Mouse (Mus musculus) frontal cortex, postnatal 10 days (tissue): ENCODE data around the gene Vps13d.

Experiments
- DNase-seq, 2 experiments: peaks; one replicate each; pipeline ENCODE4 v3.0.0; 2022; ENCODE audit warnings: low spot score in 2 of 2, mixed read lengths in 1 of 2

The Vps13d gene

GRCm38 (mm10) chr4:145037006-145037405 is 157.8 kb downstream of the Vps13d start:
- DNase-seq: no peak

- no peak for DNase-seq
Observed at GRCm38 (mm10) chr4:145035450-145035849, 159.4 kb downstream of the Vps13d start.

GRCm38 (mm10) chr4:145034506-145035243 is 160.1 kb downstream of the Vps13d start:
- DNase-seq: no peak

GRCm38 (mm10) chr4:145033392-145033791 is 161.4 kb downstream of the Vps13d start:
- DNase-seq: no peak

- DNase-seq: no peak
Observed at GRCm38 (mm10) chr4:145032637-145033036, 162.2 kb downstream of the Vps13d start.

- DNase-seq: no peak
Observed at GRCm38 (mm10) chr4:145031510-145031909, 163.3 kb downstream of the Vps13d start.

GRCm38 (mm10) chr4:145026449-145026851 is 168.4 kb downstream of the Vps13d start:
- DNase-seq: no peak

- DNase-seq: peak in 1 of 2 experiments; percentile 25
Observed at GRCm38 (mm10) chr4:145025409-145025762, 169.4 kb downstream of the Vps13d start.

- DNase-seq: no peak
Observed at GRCm38 (mm10) chr4:145024694-145025408, 170.0 kb downstream of the Vps13d start.

GRCm38 (mm10) chr4:145023911-145024310 is 170.9 kb downstream of the Vps13d start:
- no peak for DNase-seq

- DNase-seq: no peak
Observed at GRCm38 (mm10) chr4:145022815-145023214, 172.0 kb downstream of the Vps13d start.

- no peak for DNase-seq
Observed at GRCm38 (mm10) chr4:145022211-145022610, 172.6 kb downstream of the Vps13d start.

- no peak for DNase-seq
Observed at GRCm38 (mm10) chr4:145020383-145020782, 174.4 kb downstream of the Vps13d start.

- DNase-seq: no peak
Observed at GRCm38 (mm10) chr4:145019121-145019714, 175.6 kb downstream of the Vps13d start.

GRCm38 (mm10) chr4:145017745-145018144 is 177.1 kb downstream of the Vps13d start:
- DNase-seq: peak in 1 of 2 experiments; percentile 39

- no peak for DNase-seq
Observed at GRCm38 (mm10) chr4:145016669-145017068, 178.1 kb downstream of the Vps13d start.

GRCm38 (mm10) chr4:145014632-145014960 is 180.2 kb downstream of the Vps13d start:
- no peak for DNase-seq

GRCm38 (mm10) chr4:145013760-145014631 is 180.8 kb downstream of the Vps13d start:
- no peak for DNase-seq

- no peak for DNase-seq
Observed at GRCm38 (mm10) chr4:145013187-145013586, 181.6 kb downstream of the Vps13d start.

GRCm38 (mm10) chr4:145011156-145011555 is 183.6 kb downstream of the Vps13d start:
- no peak for DNase-seq

- no peak for DNase-seq
Observed at GRCm38 (mm10) chr4:145009934-145010333, 184.9 kb downstream of the Vps13d start.

GRCm38 (mm10) chr4:145009437-145009836 is 185.4 kb downstream of the Vps13d start:
- no peak for DNase-seq
